Mouse (Mus musculus) embryonic facial prominence, embryonic 11.5 days (tissue): ENCODE measurements around the gene Gm10118. TPM values are rescaled to one million over a fixed set of nuclear protein-coding genes. Genes with fewer than 3 reads are reported as not detected.

Source experiments
- ATAC-seq: fragments of 200-750 bp; cut with Nextera tagmentation; replicated peaks from 2 replicates; pipeline ENCODE4 v1.8.0; 2017; ENCODE audit warnings: low read depth; ENCODE audit not compliant: insufficient number of reproducible peaks, low FRiP score, low TSS enrichment
- DNase-seq: peaks from one replicate; pipeline ENCODE4 v3.0.0-alpha.2; 2015; ENCODE audit warnings: low spot score
- H3K27ac ChIP-seq: fragments of 300-500 bp; sonication (generic); replicated peaks from 2 replicates; pipeline ENCODE4 v1.5.1; 2014; ENCODE audit warnings: mild to moderate bottlenecking, low read depth, low read length, control low read depth
- H3K27me3 ChIP-seq: fragments of 300-500 bp; sonication (generic); 2 replicates; pipeline ENCODE4 v1.6.1; 2014; ENCODE audit warnings: mild to moderate bottlenecking, low read length, moderate library complexity, mixed read lengths; ENCODE audit not compliant: control insufficient read depth, insufficient read depth
- H3K36me3 ChIP-seq: fragments of 300-500 bp; sonication (generic); replicated peaks from 2 replicates; pipeline ENCODE4 v1.6.1; 2014; ENCODE audit warnings: low read depth, mild to moderate bottlenecking, low read length, moderate library complexity, mixed read lengths; ENCODE audit not compliant: control insufficient read depth, insufficient read depth
- H3K4me1 ChIP-seq: fragments of 300-500 bp; sonication (generic); 2 replicates; pipeline ENCODE4 v1.6.1; 2014; ENCODE audit warnings: low read length, mixed read lengths; ENCODE audit not compliant: control insufficient read depth, insufficient read depth
- H3K4me2 ChIP-seq: fragments of 300-500 bp; sonication (generic); 2 replicates; pipeline ENCODE4 v1.6.1; 2014; ENCODE audit warnings: low read depth, mild to moderate bottlenecking, control low read depth, low read length, moderate library complexity
- H3K4me3 ChIP-seq: fragments of 300-500 bp; sonication (generic); 2 replicates; pipeline ENCODE4 v1.5.1; 2014; ENCODE audit warnings: low read depth, low read length, control low read depth
- H3K9ac ChIP-seq: fragments of 300-500 bp; sonication (generic); replicated peaks from 2 replicates; pipeline ENCODE4 v1.6.1; 2014; ENCODE audit warnings: mild to moderate bottlenecking, control low read depth, low read length
- H3K9me3 ChIP-seq: fragments of 300-500 bp; sonication (generic); replicated peaks from 2 replicates; pipeline ENCODE4 v1.6.1; 2016; ENCODE audit warnings: mild to moderate bottlenecking, low read length, inconsistent platforms, mixed read lengths; ENCODE audit not compliant: control insufficient read depth
- WGBS: fragments of 180-500 bp; shearing (Covaris S2); extraction: QIAGEN DNeasy Blood & Tissue Kit; methylation state at CpG from one replicate; pipeline ENCODE4 v1.1.7; 2014; 5-methylcytosine and 5-hydroxymethylcytosine counted together
- polyA plus RNA-seq: library from polyadenylated mRNA; unstranded; fragments of >200 nt; fragmentation: Nextera tagmentation; extraction: Ambion mirVana; gene quantifications from 2 replicates; pipeline ENCODE4 v1.2.1, GENCODE M21; 2014

The Gm10118 gene
- polyA plus RNA-seq, 1 experiment from 2014 or later = not detected

DNA sequence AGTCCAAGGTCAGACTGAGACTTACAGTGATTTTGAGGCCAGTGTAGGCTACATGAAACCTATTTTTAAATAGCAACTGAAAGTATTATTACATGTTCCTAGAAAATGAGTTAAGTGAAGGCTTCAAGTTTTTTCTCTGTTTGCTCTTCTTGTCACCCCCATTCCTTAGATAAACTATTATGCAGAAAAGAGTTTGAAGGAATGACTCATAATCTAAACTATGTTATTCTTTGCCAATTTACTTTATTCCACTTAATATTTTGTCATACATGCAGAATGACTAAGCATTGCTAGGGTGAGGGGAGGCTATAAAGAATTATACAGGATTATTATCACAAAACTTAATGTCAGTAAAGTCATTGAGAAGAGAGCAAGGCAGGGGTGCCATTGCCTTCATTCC lies 18.4 kb downstream of the Gm10118 start:
- Histone ChIP-seq H3K36me3 (no peaks in the 10 kb centered on the region), H3K9ac (no peak overlapping the region), H3K4me1 (no peaks in the 10 kb centered on the region), H3K4me3 (no peak overlapping the region), H3K9me3 (no peaks in the 10 kb centered on the region), H3K27ac (no peak overlapping the region), H3K27me3 (no peaks in the 10 kb centered on the region), H3K4me2 (no peak overlapping the region)
- no peak for DNase-seq
- no peak for ATAC-seq

DNA sequence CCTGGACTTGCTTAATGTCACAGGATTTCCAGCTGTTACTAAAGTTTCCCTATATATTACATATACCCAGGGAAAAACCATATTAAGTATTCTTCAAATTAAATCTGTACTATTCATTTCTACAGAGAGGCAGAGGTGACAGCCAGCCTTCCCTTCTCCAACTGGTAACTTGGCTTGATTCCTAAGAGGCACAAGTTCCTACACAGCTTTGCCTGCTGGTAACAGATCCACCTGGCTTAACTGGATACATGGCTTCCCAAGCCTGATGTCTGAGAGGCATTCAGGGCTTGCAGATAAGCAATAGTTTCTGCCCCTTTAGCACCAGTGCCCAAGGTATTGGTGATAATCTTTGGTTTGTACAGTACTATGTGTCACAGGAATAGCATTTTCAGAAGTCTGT lies 27.3 kb downstream of the Gm10118 start:
- Histone ChIP-seq H3K27me3 (no peaks in the 10 kb centered on the region), H3K4me2 (no peak overlapping the region), H3K9me3 (no peaks in the 10 kb centered on the region), H3K36me3 (no peaks in the 10 kb centered on the region), H3K4me3 (no peak overlapping the region), H3K27ac (no peak overlapping the region), H3K4me1 (no peaks in the 10 kb centered on the region), H3K9ac (no peak overlapping the region)
- ATAC-seq (no peak), DNase-seq (no peak)

DNA sequence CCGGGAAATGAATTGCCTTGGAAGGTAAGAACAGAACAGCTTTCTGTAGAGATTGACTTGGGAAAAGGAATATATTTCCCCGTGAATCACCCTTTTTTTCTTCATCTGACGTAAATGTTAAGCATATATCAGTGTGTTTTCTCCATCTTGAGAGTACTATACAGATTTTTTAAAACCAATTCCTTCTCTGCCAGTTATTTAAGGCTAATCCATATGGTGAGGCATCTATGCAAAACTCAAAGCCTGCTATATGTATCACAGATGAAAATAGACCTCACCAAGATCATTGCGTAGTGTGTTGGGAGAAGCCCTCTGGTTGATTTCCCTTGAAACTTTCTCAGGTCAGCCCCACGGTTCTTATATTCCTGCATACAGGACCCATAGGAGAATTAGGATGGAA lies 32.6 kb downstream of the Gm10118 start:
- no peak overlapping the region for H3K9ac ChIP-seq
- no peak overlapping the region for H3K4me3 ChIP-seq
- no peak overlapping the region for H3K27ac ChIP-seq
- H3K4me2 ChIP-seq = no peak overlapping the region
- WGBS = 87% methylated on average over 5 of the region's 5 CpGs
- no peaks in the 10 kb centered on the region for H3K27me3 ChIP-seq
- DNase-seq (no peak), ATAC-seq (no peak)
- H3K9me3 ChIP-seq = no peaks in the 10 kb centered on the region
- no peaks in the 10 kb centered on the region for H3K36me3 ChIP-seq
- no peaks in the 10 kb centered on the region for H3K4me1 ChIP-seq

DNA sequence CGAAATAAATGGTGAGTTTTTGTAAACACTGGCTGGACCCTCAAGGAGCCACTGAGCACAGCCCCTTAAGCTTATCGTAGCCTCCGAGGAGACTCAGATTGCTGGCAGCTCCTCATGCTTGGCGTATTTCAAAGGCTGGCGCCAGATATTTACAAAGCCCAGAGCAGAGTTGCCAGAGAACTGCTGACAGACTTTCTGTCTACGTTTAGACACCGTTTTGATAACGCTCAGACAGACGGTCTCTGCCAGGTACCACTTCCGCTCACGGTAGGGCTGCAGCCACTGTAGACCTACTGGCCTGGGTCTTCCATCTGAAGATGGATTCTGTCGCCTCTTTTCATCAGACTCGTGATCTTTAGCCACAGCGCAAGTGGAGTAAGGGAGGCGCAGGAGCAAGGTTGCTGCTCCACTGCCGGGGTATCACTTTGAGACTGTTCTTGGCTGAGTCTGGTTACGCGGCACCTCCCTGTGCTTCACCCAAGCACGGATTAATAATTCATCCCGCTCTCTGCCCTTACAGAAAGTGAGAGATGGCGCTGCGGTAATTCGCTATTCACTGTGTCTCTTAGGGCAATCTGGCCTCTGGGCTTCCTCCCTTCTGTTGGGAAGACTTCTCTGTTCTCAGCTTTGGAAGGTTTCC lies 40.7 kb downstream of the Gm10118 start:
- no peaks in the 10 kb centered on the region; the same call in 1 of the 2 replicates for H3K4me1 ChIP-seq
- H3K9ac ChIP-seq = no peak overlapping the region
- H3K27me3 ChIP-seq = no peaks in the 10 kb centered on the region
- H3K9me3 ChIP-seq = no peaks in the 10 kb centered on the region
- ATAC-seq (no peak), DNase-seq (no peak)
- H3K27ac ChIP-seq = no peak overlapping the region
- no peak overlapping the region for H3K4me2 ChIP-seq
- H3K4me3 ChIP-seq = no peak overlapping the region
- 84% methylated on average over 23 of the region's 23 CpGs for WGBS
- H3K36me3 ChIP-seq = no peaks in the 10 kb centered on the region

GRCm38 (mm10) chr10:63880462-63880903 lies 46.8 kb downstream of the Gm10118 start:
- Histone ChIP-seq H3K36me3 (no peaks in the 10 kb centered on the region), H3K4me3 (no peak overlapping the region), H3K27me3 (no peaks in the 10 kb centered on the region), H3K9ac (no peak overlapping the region), H3K27ac (no peak overlapping the region), H3K4me2 (no peak overlapping the region), H3K9me3 (no peaks in the 10 kb centered on the region), H3K4me1 (no peaks in the 10 kb centered on the region)
- DNase-seq (no peak), ATAC-seq (no peak)
- WGBS = 83% methylated on average over 5 of the region's 5 CpGs

Other genes starting within 250 kb of the Gm10118 start
- 0.36 and 1.3 TPM in 2 replicates for gene Lrrtm3, start 162.8 kb upstream of the Gm10118 start, polyA plus RNA-seq